Mouse (Mus musculus): ENCODE results near the gene Ctnnbip1.

DNA sequence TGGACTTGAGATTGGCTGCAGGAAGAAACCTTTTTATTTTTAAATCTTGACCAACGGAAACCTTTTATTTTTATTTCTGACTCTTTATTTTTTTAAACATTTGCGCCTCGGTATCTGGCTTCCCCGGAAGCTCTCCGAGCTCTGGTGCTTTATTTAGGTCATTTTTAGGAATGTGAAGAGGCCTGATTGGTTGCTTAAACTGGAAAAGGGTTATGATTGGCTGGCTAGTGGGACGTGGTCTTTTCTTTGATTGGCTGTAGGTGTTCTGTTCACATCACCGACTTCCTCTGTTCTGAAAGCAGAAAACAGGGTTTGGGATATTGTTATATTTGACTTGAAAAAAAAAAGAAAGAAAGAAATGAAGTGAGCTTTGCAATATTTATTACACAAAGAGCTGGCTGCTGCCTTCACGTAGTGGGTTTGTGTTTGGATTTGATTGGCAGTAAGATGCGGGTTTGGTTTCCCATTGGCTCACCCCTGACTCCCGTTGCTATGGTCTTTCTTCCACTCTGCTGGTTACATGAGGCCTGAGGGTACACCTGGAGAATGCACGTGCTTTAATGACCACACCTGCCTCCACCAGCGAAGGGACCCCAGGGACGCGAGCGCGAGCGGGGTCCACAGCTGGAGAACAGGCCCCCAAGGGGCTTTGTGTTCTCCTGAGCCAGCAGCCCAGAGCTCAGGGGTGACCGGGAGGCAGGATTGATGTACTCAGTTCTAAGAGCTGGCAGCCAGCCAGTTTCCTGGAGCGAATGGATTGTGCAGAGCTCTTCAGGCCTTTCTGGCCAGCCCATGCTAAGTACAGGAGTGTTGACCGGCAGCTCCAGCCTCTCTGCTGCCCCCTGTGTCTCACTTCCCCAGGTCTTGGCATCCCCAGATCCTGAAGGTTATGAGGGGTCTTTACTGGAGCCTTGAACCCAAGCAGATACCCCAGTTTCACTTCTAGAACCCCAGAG is 46.7 kb downstream of the Ctnnbip1 start:
- TF ChIP-seq POLR2A (IDR thresholded peaks at IDR 0.05; ENCODE audit: low read depth, low read length) = no peak
- no peak for TF ChIP-seq CTCF (IDR thresholded peaks at IDR 0.05; ENCODE audit: borderline replicate concordance, insufficient read depth, low read length)

Data from embryonic fibroblast, embryonic 13.5 days (primary cell).